Mouse (Mus musculus) forelimb bud, embryonic 11.5 days (tissue): ENCODE measurements around the gene Prss22.
"Not testable (repeated sequence)": the region's sequence is repeated elsewhere in the genome, so short reads cannot be mapped to it uniquely, and the experiment has no call there.

Source experiments
- DNase-seq: peaks from one replicate; pipeline ENCODE4 v3.0.0-alpha.2; 2012; ENCODE audit warnings: low read depth, low spot score

Gene Prss22

DNA sequence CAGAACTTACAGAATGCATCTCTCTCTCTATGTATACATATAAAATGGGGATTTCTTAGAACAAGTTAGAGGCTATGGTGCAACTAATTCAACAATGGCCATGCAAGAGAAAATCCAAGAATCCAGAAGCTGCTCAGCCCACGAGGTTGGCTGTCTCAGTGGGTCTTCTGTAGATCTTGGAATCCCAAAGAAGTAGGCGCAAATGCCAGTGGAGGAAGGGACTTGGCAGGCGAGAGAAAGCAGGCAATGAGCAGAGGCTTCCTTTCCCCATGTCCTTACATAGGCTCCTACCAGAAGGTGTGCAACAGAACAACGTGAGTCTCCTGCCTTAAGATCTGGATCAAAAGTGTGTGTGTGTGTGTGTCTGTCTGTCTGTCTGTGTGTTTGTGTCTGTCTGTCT, 50.4 kb downstream of the Prss22 start:
- DNase-seq = not testable (repeated sequence)
